Mouse (Mus musculus) ES-Bruce4 (cell line): ENCODE measurements around the gene Fbxo36. TPM values are rescaled to one million over a fixed set of nuclear protein-coding genes. Genes with fewer than 3 reads are reported as not detected.

Source experiments
- H3K27ac ChIP-seq: 2 replicates; pipeline ENCODE4 v1.5.1; 2012; ENCODE audit warnings: low read length, inconsistent platforms; ENCODE audit not compliant: insufficient read depth
- H3K27me3 ChIP-seq: 2 replicates; pipeline ENCODE4 v1.6.1; 2012; ENCODE audit warnings: mild to moderate bottlenecking, low read length, inconsistent platforms; ENCODE audit not compliant: control insufficient read depth, poor library complexity, insufficient read depth, severe bottlenecking
- H3K36me3 ChIP-seq: 2 replicates; pipeline ENCODE4 v1.6.1; 2012; ENCODE audit warnings: inconsistent platforms, mild to moderate bottlenecking, low read length, moderate library complexity; ENCODE audit not compliant: control insufficient read depth, poor library complexity, insufficient read depth, severe bottlenecking
- H3K4me1 ChIP-seq: one replicate; pipeline ENCODE4 v1.8.1; 2011; ENCODE audit warnings: low read length; ENCODE audit not compliant: control insufficient read depth, insufficient read depth
- H3K4me3 ChIP-seq: 2 replicates; pipeline ENCODE4 v1.5.1; 2011; ENCODE audit warnings: low read depth, mild to moderate bottlenecking, low read length
- H3K9ac ChIP-seq: 2 replicates; pipeline ENCODE4 v1.6.1; 2012; ENCODE audit warnings: low read depth, mild to moderate bottlenecking, inconsistent platforms; ENCODE audit not compliant: poor library complexity, severe bottlenecking
- H3K9me3 ChIP-seq: replicated peaks from 2 replicates; pipeline ENCODE4 v1.6.1; 2012; ENCODE audit warnings: mild to moderate bottlenecking, low read length, inconsistent platforms; ENCODE audit not compliant: control insufficient read depth, poor library complexity, insufficient read depth, severe bottlenecking
- CTCF ChIP-seq: IDR thresholded peaks from one replicate; pipeline ENCODE4 v1.8.1; 2011; ENCODE audit warnings: low read depth, low read length
- EP300 ChIP-seq: IDR thresholded peaks from 2 replicates; pipeline ENCODE4 v1.6.1; 2011; ENCODE audit warnings: low read depth, low read length; ENCODE audit not compliant: insufficient read depth
- POLR2A ChIP-seq: IDR thresholded peaks from one replicate; pipeline ENCODE4 v1.8.1; 2011; ENCODE audit warnings: low read length; ENCODE audit not compliant: insufficient read depth
- polyA plus RNA-seq: library from polyadenylated mRNA; stranded (reverse); fragments of >200 nt; gene quantifications from 2 replicates; pipeline ENCODE4 v1.2.4, GENCODE M21; 2011; ENCODE audit warnings: low read depth; ENCODE audit not compliant: missing spikeins, insufficient read depth, insufficient read length

Gene Fbxo36
- polyA plus RNA-seq, 1 experiment, result 13.5 TPM

GRCm38 (mm10) chr1:84851512-84852235 is 12.0 kb downstream of the Fbxo36 start:
- no peaks in the 10 kb centered on the region for H3K27me3 ChIP-seq
- TF ChIP-seq EP300 (no peak), CTCF (no peak), POLR2A (no peak)
- no peak overlapping the region for H3K4me3 ChIP-seq
- peak overlapping the region; percentile 92 for H3K27ac ChIP-seq
- H3K9me3 ChIP-seq, result no peaks in the 10 kb centered on the region
- H3K36me3 ChIP-seq, result peaks cover 4% of the 10 kb centered on the region; the same call in 1 of the 2 replicates
- peaks cover 8% of the 10 kb centered on the region for H3K4me1 ChIP-seq
- H3K9ac ChIP-seq, result peak overlapping the region; percentile 44; the same call in 1 of the 2 replicates

GRCm38 (mm10) chr1:84853721-84854120 is 14.1 kb downstream of the Fbxo36 start:
- Histone ChIP-seq H3K9ac (no peak overlapping the region), H3K27ac (no peak overlapping the region), H3K4me3 (no peak overlapping the region), H3K9me3 (no peaks in the 10 kb centered on the region), H3K27me3 (no peaks in the 10 kb centered on the region), H3K4me1 (peaks cover 5% of the 10 kb centered on the region), H3K36me3 (no peaks in the 10 kb centered on the region)
- no peak for TF ChIP-seq POLR2A
- no peak for TF ChIP-seq CTCF
- TF ChIP-seq EP300, result no peak

- H3K27ac ChIP-seq, result no peak overlapping the region
- TF ChIP-seq CTCF (no peak), EP300 (no peak), POLR2A (no peak)
Measured at GRCm38 (mm10) chr1:84854966-84855365, 15.3 kb downstream of the Fbxo36 start.

GRCm38 (mm10) chr1:84855756-84856155 is 16.1 kb downstream of the Fbxo36 start:
- H3K4me3 ChIP-seq, result no peak overlapping the region
- peak overlapping the region; percentile 35; the same call in 1 of the 2 replicates for H3K9ac ChIP-seq
- H3K36me3 ChIP-seq, result no peaks in the 10 kb centered on the region
- H3K9me3 ChIP-seq, result no peaks in the 10 kb centered on the region
- TF ChIP-seq CTCF (no peak), EP300 (no peak), POLR2A (no peak)
- H3K27me3 ChIP-seq, result no peaks in the 10 kb centered on the region
- H3K4me1 ChIP-seq, result peaks cover 5% of the 10 kb centered on the region
- peak overlapping the region; percentile 33 for H3K27ac ChIP-seq

More at GRCm38 (mm10) chr1:84854966-84855365, 15.3 kb downstream of the Fbxo36 start:
- Histone ChIP-seq H3K27me3 (no peaks in the 10 kb centered on the region), H3K4me1 (peaks cover 5% of the 10 kb centered on the region), H3K36me3 (no peaks in the 10 kb centered on the region), H3K4me3 (no peak overlapping the region), H3K9ac (0 out of 2 replicates have a peak overlapping the region, but pooled peaks have one; percentile 35), H3K9me3 (no peaks in the 10 kb centered on the region)

- H3K36me3 ChIP-seq, result no peaks in the 10 kb centered on the region
- no peaks in the 10 kb centered on the region for H3K27me3 ChIP-seq
- peaks cover 9% of the 10 kb centered on the region for H3K4me1 ChIP-seq
- H3K9ac ChIP-seq, result no peak overlapping the region
- no peaks in the 10 kb centered on the region for H3K9me3 ChIP-seq
- no peak for TF ChIP-seq EP300
- no peak for TF ChIP-seq POLR2A
- TF ChIP-seq CTCF, result no peak
- H3K4me3 ChIP-seq, result no peak overlapping the region
- H3K27ac ChIP-seq, result peak overlapping the region; percentile 92
Measured at GRCm38 (mm10) chr1:84859597-84859996, 20.0 kb downstream of the Fbxo36 start.

GRCm38 (mm10) chr1:84860360-84861254 is 21.0 kb downstream of the Fbxo36 start:
- no peak overlapping the region for H3K4me3 ChIP-seq
- H3K27ac ChIP-seq, result peak overlapping the region; percentile 100

More at GRCm38 (mm10) chr1:84860360-84861254, 21.0 kb downstream of the Fbxo36 start:
- Histone ChIP-seq H3K36me3 (no peaks in the 10 kb centered on the region), H3K4me1 (peaks cover 9% of the 10 kb centered on the region), H3K9me3 (no peaks in the 10 kb centered on the region), H3K27me3 (no peaks in the 10 kb centered on the region), H3K9ac (peak overlapping the region; percentile 64)
- TF ChIP-seq CTCF (no peak), EP300 (peak; percentile 96)
